Mouse (Mus musculus): Measurements from ENCODE around the gene Olfr702. TPM values are rescaled to one million over a fixed set of nuclear protein-coding genes. Genes with fewer than 3 reads are reported as not detected.

Olfr702 gene
- total and polyA plus RNA-seq, 2 experiments from 2014 or later, result not detected

GRCm38 (mm10) chr7:106808734-106809133 lies 25.0 kb downstream of the Olfr702 start, which contains the start of gene Olfr700:
Olfr700 (minus strand) TSS chr7:106808834.
- Histone ChIP-seq H3K4me2 (ENCODE audit: low read depth) (no peak within 1 kb of the TSS), H3K9me3 (ENCODE audit: low read length) (no peaks in the 10 kb centered on the region), H3K9ac (no peak within 1 kb of the TSS), H3K4me1 (ENCODE audit: insufficient read depth) (no peaks in the 10 kb centered on the region), H3K27ac (ENCODE audit: low read depth, low read length) (no peak within 1 kb of the TSS), H3K4me3 (ENCODE audit: low read depth, low read length) (no peak within 1 kb of the TSS), H3K27me3 (ENCODE audit: insufficient read depth, low read length) (no peaks in the 10 kb centered on the region), H3K36me3 (ENCODE audit: insufficient read depth) (no peaks in the 10 kb centered on the region)
- WGBS, result 96% methylated on average over 1 of the region's 1 CpGs
- ATAC-seq (no peak), DNase-seq (no peak)
- no peak for TF ChIP-seq CTCF (IDR thresholded peaks at IDR 0.05; ENCODE audit: low read depth)

GRCm38 (mm10) chr7:106793098-106793497 lies 40.6 kb downstream of the Olfr702 start, which contains the start of gene Olfr699:
Olfr699 (minus strand) TSS chr7:106793198.
- no peak for ATAC-seq
- no peak within 1 kb of the TSS for H3K9ac ChIP-seq
- H3K36me3 ChIP-seq (ENCODE audit: insufficient read depth), result no peaks in the 10 kb centered on the region
- no peaks in the 10 kb centered on the region for H3K9me3 ChIP-seq (ENCODE audit: low read length)
- H3K27me3 ChIP-seq (ENCODE audit: insufficient read depth, low read length), result no peaks in the 10 kb centered on the region
- DNase-seq, result no peak
- no peak within 1 kb of the TSS for H3K4me3 ChIP-seq (ENCODE audit: low read depth, low read length)
- H3K4me1 ChIP-seq (ENCODE audit: insufficient read depth), result no peaks in the 10 kb centered on the region
- WGBS, result 89% methylated on average over 1 of the region's 1 CpGs
- no peak within 1 kb of the TSS for H3K27ac ChIP-seq (ENCODE audit: low read depth, low read length)
- TF ChIP-seq CTCF (IDR thresholded peaks at IDR 0.05; ENCODE audit: low read depth), result no peak
- no peak within 1 kb of the TSS for H3K4me2 ChIP-seq (ENCODE audit: low read depth)

GRCm38 (mm10) chr7:106788330-106788729 lies 45.4 kb downstream of the Olfr702 start:
- DNase-seq, result no peak
- no peak for ATAC-seq
- no peak overlapping the region for H3K4me3 ChIP-seq (ENCODE audit: low read depth, low read length)
- H3K4me2 ChIP-seq (ENCODE audit: low read depth), result no peak overlapping the region
- H3K9me3 ChIP-seq (ENCODE audit: low read length), result no peaks in the 10 kb centered on the region
- TF ChIP-seq CTCF (IDR thresholded peaks at IDR 0.05; ENCODE audit: low read depth), result no peak
- no peak overlapping the region for H3K9ac ChIP-seq
- H3K36me3 ChIP-seq (ENCODE audit: insufficient read depth), result no peaks in the 10 kb centered on the region
- no peaks in the 10 kb centered on the region for H3K27me3 ChIP-seq (ENCODE audit: insufficient read depth, low read length)
- H3K27ac ChIP-seq (ENCODE audit: low read depth, low read length), result no peak overlapping the region
- H3K4me1 ChIP-seq (ENCODE audit: insufficient read depth), result no peaks in the 10 kb centered on the region

Other genes with a start within 250 kb of the Olfr702 start
- gene Olfr693, start 153.3 kb downstream of the Olfr702 start, total RNA-seq (2014; rRNA removed), result 0.08 TPM in 1 of 2 replicates, not detected in the other
- not detected in 2 replicates for gene Olfr693, start 153.3 kb downstream of the Olfr702 start, polyA plus RNA-seq (2015; fragmentation: Nextera tagmentation; extraction: Ambion mirVana)
- gene Olfr694, start 142.1 kb downstream of the Olfr702 start, total RNA-seq (2014; rRNA removed), result not detected in 2 replicates
- gene Olfr694, start 142.1 kb downstream of the Olfr702 start, polyA plus RNA-seq (2015; fragmentation: Nextera tagmentation; extraction: Ambion mirVana), result not detected in 2 replicates
- gene Olfr695, start 117.5 kb downstream of the Olfr702 start, total RNA-seq (2014; rRNA removed), result not detected in 2 replicates
- gene Olfr695, start 117.5 kb downstream of the Olfr702 start, polyA plus RNA-seq (2015; fragmentation: Nextera tagmentation; extraction: Ambion mirVana), result not detected in 2 replicates
- gene Olfr697, start 91.5 kb downstream of the Olfr702 start, total RNA-seq (2014; rRNA removed), result not detected in 2 replicates
- gene Olfr697, start 91.5 kb downstream of the Olfr702 start, polyA plus RNA-seq (2015; fragmentation: Nextera tagmentation; extraction: Ambion mirVana), result not detected in 2 replicates
- not detected in 2 replicates for gene Olfr698, start 78.5 kb downstream of the Olfr702 start, total RNA-seq (2014; rRNA removed)
- not detected in 2 replicates for gene Olfr698, start 78.5 kb downstream of the Olfr702 start, polyA plus RNA-seq (2015; fragmentation: Nextera tagmentation; extraction: Ambion mirVana)
- not detected in 2 replicates for gene Olfr699, start 40.7 kb downstream of the Olfr702 start, total RNA-seq (2014; rRNA removed)
- not detected in 2 replicates for gene Olfr699, start 40.7 kb downstream of the Olfr702 start, polyA plus RNA-seq (2015; fragmentation: Nextera tagmentation; extraction: Ambion mirVana)
- not detected in 2 replicates for gene Olfr700, start 25.1 kb downstream of the Olfr702 start, total RNA-seq (2014; rRNA removed)
- not detected in 2 replicates for gene Olfr700, start 25.1 kb downstream of the Olfr702 start, polyA plus RNA-seq (2015; fragmentation: Nextera tagmentation; extraction: Ambion mirVana)
- not detected in 2 replicates for gene Olfr701, start 19.8 kb downstream of the Olfr702 start, total RNA-seq (2014; rRNA removed)
- not detected in 2 replicates for gene Olfr701, start 19.8 kb downstream of the Olfr702 start, polyA plus RNA-seq (2015; fragmentation: Nextera tagmentation; extraction: Ambion mirVana)
- not detected in 2 replicates for gene Olfr703, start 9.5 kb upstream of the Olfr702 start, total RNA-seq (2014; rRNA removed)
- not detected in 2 replicates for gene Olfr703, start 9.5 kb upstream of the Olfr702 start, polyA plus RNA-seq (2015; fragmentation: Nextera tagmentation; extraction: Ambion mirVana)
- gene Olfr704, start 29.3 kb upstream of the Olfr702 start, total RNA-seq (2014; rRNA removed), result not detected in 2 replicates
- not detected in 2 replicates for gene Olfr704, start 29.3 kb upstream of the Olfr702 start, polyA plus RNA-seq (2015; fragmentation: Nextera tagmentation; extraction: Ambion mirVana)
- not detected in 2 replicates for gene Olfr705, start 43.0 kb upstream of the Olfr702 start, total RNA-seq (2014; rRNA removed)
- gene Olfr705, start 43.0 kb upstream of the Olfr702 start, polyA plus RNA-seq (2015; fragmentation: Nextera tagmentation; extraction: Ambion mirVana), result not detected in 2 replicates
- gene Olfr706, start 54.3 kb upstream of the Olfr702 start, total RNA-seq (2014; rRNA removed), result not detected in 2 replicates
- not detected in 2 replicates for gene Olfr706, start 54.3 kb upstream of the Olfr702 start, polyA plus RNA-seq (2015; fragmentation: Nextera tagmentation; extraction: Ambion mirVana)
- gene Olfr707, start 67.3 kb upstream of the Olfr702 start, total RNA-seq (2014; rRNA removed), result not detected in 2 replicates
- not detected in 2 replicates for gene Olfr707, start 67.3 kb upstream of the Olfr702 start, polyA plus RNA-seq (2015; fragmentation: Nextera tagmentation; extraction: Ambion mirVana)
- gene Olfr1532-ps1, start 74.1 kb upstream of the Olfr702 start, total RNA-seq (2014; rRNA removed), result not detected in 2 replicates
- gene Olfr1532-ps1, start 74.1 kb upstream of the Olfr702 start, polyA plus RNA-seq (2015; fragmentation: Nextera tagmentation; extraction: Ambion mirVana), result not detected in 2 replicates
- not detected in 2 replicates for gene Olfr709-ps1, start 98.3 kb upstream of the Olfr702 start, total RNA-seq (2014; rRNA removed)
- gene Olfr709-ps1, start 98.3 kb upstream of the Olfr702 start, polyA plus RNA-seq (2015; fragmentation: Nextera tagmentation; extraction: Ambion mirVana), result not detected in 2 replicates
- gene Olfr710, start 114.4 kb upstream of the Olfr702 start, total RNA-seq (2014; rRNA removed), result not detected in 2 replicates
- gene Olfr710, start 114.4 kb upstream of the Olfr702 start, polyA plus RNA-seq (2015; fragmentation: Nextera tagmentation; extraction: Ambion mirVana), result not detected in 2 replicates
- gene Olfr6, start 130.0 kb upstream of the Olfr702 start, total RNA-seq (2014; rRNA removed), result not detected in 2 replicates
- not detected in 2 replicates for gene Olfr6, start 130.0 kb upstream of the Olfr702 start, polyA plus RNA-seq (2015; fragmentation: Nextera tagmentation; extraction: Ambion mirVana)
- gene Olfr711, start 141.6 kb upstream of the Olfr702 start, total RNA-seq (2014; rRNA removed), result not detected in 2 replicates
- gene Olfr711, start 141.6 kb upstream of the Olfr702 start, polyA plus RNA-seq (2015; fragmentation: Nextera tagmentation; extraction: Ambion mirVana), result not detected in 2 replicates
- not detected in 2 replicates for gene Olfr2, start 172.2 kb upstream of the Olfr702 start, total RNA-seq (2014; rRNA removed)
- gene Olfr2, start 172.2 kb upstream of the Olfr702 start, polyA plus RNA-seq (2015; fragmentation: Nextera tagmentation; extraction: Ambion mirVana), result not detected in 2 replicates
- not detected in 2 replicates for gene Olfr713, start 197.3 kb upstream of the Olfr702 start, total RNA-seq (2014; rRNA removed)
- gene Olfr713, start 197.3 kb upstream of the Olfr702 start, polyA plus RNA-seq (2015; fragmentation: Nextera tagmentation; extraction: Ambion mirVana), result not detected in 2 replicates
- not detected in 2 replicates for gene Olfr714, start 237.1 kb upstream of the Olfr702 start, total RNA-seq (2014; rRNA removed)
- gene Olfr714, start 237.1 kb upstream of the Olfr702 start, polyA plus RNA-seq (2015; fragmentation: Nextera tagmentation; extraction: Ambion mirVana), result not detected in 2 replicates

Measured in forebrain, postnatal 0 days (tissue).